Mouse (Mus musculus) thymus, adult 2 months (tissue): ENCODE results near the gene Gsx1.

ENCODE experiments used
- CTCF ChIP-seq: fragments of 200-500 bp; IDR thresholded peaks from 2 replicates; pipeline ENCODE4 v1.5.1; 2012; ENCODE audit warnings: mild to moderate bottlenecking, control low read depth, low read length, moderate library complexity, borderline replicate concordance; ENCODE audit not compliant: control insufficient read depth, poor library complexity, insufficient read depth; ENCODE audit errors: extremely low read depth
- POLR2A ChIP-seq: fragments of 200-500 bp; IDR thresholded peaks from 2 replicates; pipeline ENCODE4 v1.6.1; 2012; ENCODE audit warnings: mild to moderate bottlenecking, low read length, control low read depth, moderate library complexity; ENCODE audit not compliant: control insufficient read depth, poor library complexity, insufficient read depth; ENCODE audit errors: extremely low read depth

DNA sequence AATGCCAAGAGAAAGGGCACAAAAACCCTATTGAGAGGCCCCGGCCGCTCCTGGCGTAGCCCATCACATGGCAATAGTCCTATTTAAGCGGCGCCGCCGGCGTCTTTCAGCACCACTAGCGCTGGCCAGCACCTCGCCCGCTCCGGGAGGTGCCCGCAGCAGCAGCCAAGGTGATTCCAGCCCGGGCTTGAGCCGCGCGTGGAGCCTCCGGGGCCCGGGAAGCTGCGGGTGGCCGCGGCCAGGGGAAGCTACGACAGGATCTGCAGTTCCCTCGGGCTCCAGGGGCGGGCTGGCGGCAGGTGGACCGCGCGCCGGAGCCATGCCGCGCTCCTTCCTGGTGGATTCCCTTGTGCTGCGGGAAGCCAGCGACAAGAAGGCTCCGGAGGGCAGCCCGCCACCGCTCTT lies at the start of gene Gsx1:
- TF ChIP-seq CTCF: no peak
- TF ChIP-seq POLR2A: no peak
